Mouse (Mus musculus) kidney, adult 8-10 months (tissue): Measurements from ENCODE around the gene Ano6.

ENCODE experiments used
- DNase-seq, 2 experiments: peaks; one replicate each; pipeline ENCODE4 v3.0.0; 2022

Gene Ano6

GRCm38 (mm10) chr15:95892171-95892570 is 101.5 kb downstream of the Ano6 start:
- DNase-seq: no peak

- DNase-seq: no peak
Measured at GRCm38 (mm10) chr15:95892929-95893328, 102.3 kb downstream of the Ano6 start.

- DNase-seq: no peak
Measured at GRCm38 (mm10) chr15:95895699-95896098, 105.1 kb downstream of the Ano6 start.

- no peak for DNase-seq
Measured at GRCm38 (mm10) chr15:95897653-95898052, 107.0 kb downstream of the Ano6 start.

- no peak for DNase-seq
Measured at GRCm38 (mm10) chr15:95898438-95898837, 107.8 kb downstream of the Ano6 start.

GRCm38 (mm10) chr15:95902396-95902795 is 111.8 kb downstream of the Ano6 start:
- no peak for DNase-seq

- no peak for DNase-seq
Measured at GRCm38 (mm10) chr15:95904247-95904646, 113.6 kb downstream of the Ano6 start.

- DNase-seq: peak; percentile 53 to 67
Measured at GRCm38 (mm10) chr15:95906017-95906749, 115.5 kb downstream of the Ano6 start.

- no peak for DNase-seq
Measured at GRCm38 (mm10) chr15:95906891-95907290, 116.2 kb downstream of the Ano6 start.

- DNase-seq: peak; percentile 21 to 30
Measured at GRCm38 (mm10) chr15:95907337-95907736, 116.7 kb downstream of the Ano6 start.

GRCm38 (mm10) chr15:95907909-95908308 is 117.3 kb downstream of the Ano6 start:
- no peak for DNase-seq

- no peak for DNase-seq
Measured at GRCm38 (mm10) chr15:95910099-95910780, 119.6 kb downstream of the Ano6 start.

GRCm38 (mm10) chr15:95914963-95915362 is 124.3 kb downstream of the Ano6 start:
- no peak for DNase-seq

GRCm38 (mm10) chr15:95915477-95915876 is 124.8 kb downstream of the Ano6 start:
- DNase-seq: no peak

- DNase-seq: no peak
Measured at GRCm38 (mm10) chr15:95917330-95917729, 126.7 kb downstream of the Ano6 start.

- no peak for DNase-seq
Measured at GRCm38 (mm10) chr15:95920047-95920446, 129.4 kb downstream of the Ano6 start.

- no peak for DNase-seq
Measured at GRCm38 (mm10) chr15:95921072-95921471, 130.4 kb downstream of the Ano6 start.

- DNase-seq: no peak
Measured at GRCm38 (mm10) chr15:95921639-95922038, 131.0 kb downstream of the Ano6 start.

- no peak for DNase-seq
Measured at GRCm38 (mm10) chr15:95922558-95922957, 131.9 kb downstream of the Ano6 start.

GRCm38 (mm10) chr15:95925334-95925986 is 134.8 kb downstream of the Ano6 start:
- DNase-seq: no peak

GRCm38 (mm10) chr15:95929087-95929486 is 138.4 kb downstream of the Ano6 start:
- no peak for DNase-seq

GRCm38 (mm10) chr15:95931013-95931775 is 140.6 kb downstream of the Ano6 start:
- DNase-seq: no peak

- DNase-seq: no peak
Measured at GRCm38 (mm10) chr15:95932358-95932757, 141.7 kb downstream of the Ano6 start.
